Mouse (Mus musculus) MEL (cell line): Measurements from ENCODE around the gene Schip1.

Source experiments
- CTCF ChIP-seq, 3 experiments: IDR thresholded peaks in 2 of 3; conservative IDR thresholded peaks in 1 of 3; 2 replicates each; pipeline ENCODE4 v1.5.1; 2011 to 2012; ENCODE audit warnings: low read length in 3 of 3, low read depth in 2 of 3, mild to moderate bottlenecking in 2 of 3, improper control_type of control experiment in 1 of 3, inconsistent platforms in 1 of 3, mixed read lengths in 1 of 3, moderate library complexity in 1 of 3; ENCODE audit not compliant: control insufficient read depth in 1 of 3, insufficient read depth in 1 of 3, poor library complexity in 1 of 3, severe bottlenecking in 1 of 3
- E2F4 ChIP-seq: IDR thresholded peaks from 2 replicates; pipeline ENCODE4 v1.6.1; 2011; ENCODE audit warnings: low read depth, low read length, improper control_type of control experiment, borderline replicate concordance
- ELF1 ChIP-seq: IDR thresholded peaks from 2 replicates; pipeline ENCODE4 v1.6.1; 2014; ENCODE audit warnings: low read depth, mild to moderate bottlenecking, inconsistent platforms, low read length, improper control_type of control experiment, moderate library complexity
- EP300 ChIP-seq, 2 experiments: IDR thresholded peaks; 2 replicates each; pipeline ENCODE4 v1.6.1; 2011; ENCODE audit warnings: improper control_type of control experiment in 2 of 2, low read length in 2 of 2, low read depth in 1 of 2, mild to moderate bottlenecking in 1 of 2
- GATA1 ChIP-seq: IDR thresholded peaks from 2 replicates; pipeline ENCODE4 v1.6.1; 2011; ENCODE audit warnings: low read depth, low read length, improper control_type of control experiment
- HCFC1 ChIP-seq: IDR thresholded peaks from 2 replicates; pipeline ENCODE4 v1.6.1; 2012; ENCODE audit warnings: low read depth, mild to moderate bottlenecking, inconsistent platforms, low read length, improper control_type of control experiment, moderate library complexity
- MAFK ChIP-seq: IDR thresholded peaks from 2 replicates; pipeline ENCODE4 v1.6.1; 2011; ENCODE audit warnings: low read depth, mild to moderate bottlenecking, low read length, improper control_type of control experiment, borderline replicate concordance
- MYC ChIP-seq: IDR thresholded peaks from 2 replicates; pipeline ENCODE4 v1.6.1; 2011; ENCODE audit warnings: low read depth, mild to moderate bottlenecking, low read length, improper control_type of control experiment, moderate library complexity
- POLR2A ChIP-seq, 2 experiments: IDR thresholded peaks; 2 replicates each; pipeline ENCODE4 v1.6.1; 2011 to 2012; ENCODE audit warnings: low read length in 2 of 2, mild to moderate bottlenecking in 2 of 2, control low read depth in 1 of 2, improper control_type of control experiment in 1 of 2, low read depth in 1 of 2, moderate library complexity in 1 of 2; ENCODE audit not compliant: control insufficient read depth in 1 of 2, insufficient read depth in 1 of 2, poor library complexity in 1 of 2
- SMC3 ChIP-seq: IDR thresholded peaks from 2 replicates; pipeline ENCODE4 v1.6.1; 2011; ENCODE audit warnings: low read depth, low read length, improper control_type of control experiment
- TBP ChIP-seq: IDR thresholded peaks from 2 replicates; pipeline ENCODE4 v1.8.0; 2011; ENCODE audit warnings: low read depth, low read length, improper control_type of control experiment
- TCF12 ChIP-seq: IDR thresholded peaks from 2 replicates; pipeline ENCODE4 v1.6.1; 2014; ENCODE audit warnings: low read depth, mild to moderate bottlenecking, inconsistent platforms, low read length, improper control_type of control experiment, moderate library complexity
- UBTF ChIP-seq: IDR thresholded peaks from 2 replicates; pipeline ENCODE4 v1.6.1; 2012; ENCODE audit warnings: low read depth, mild to moderate bottlenecking, inconsistent platforms, low read length, improper control_type of control experiment, moderate library complexity, borderline replicate concordance; ENCODE audit not compliant: insufficient read depth
- USF1 ChIP-seq: IDR thresholded peaks from 2 replicates; pipeline ENCODE4 v1.6.1; 2014; ENCODE audit warnings: low read depth, mild to moderate bottlenecking, inconsistent platforms, low read length, improper control_type of control experiment, moderate library complexity

GRCm38 (mm10) chr3:68517236-68517635, 452.6 kb downstream of the Schip1 start:
- TF ChIP-seq UBTF, result no peak
- TF ChIP-seq CTCF (IDR thresholded peaks at IDR 0.05 in 2 of 3, conservative IDR thresholded peaks at IDR 0.05 in 1 of 3; ENCODE audit: control insufficient read depth in 1 of 3, insufficient read depth in 1 of 3, low read depth in 2 of 3, low read length in 3 of 3, poor library complexity in 1 of 3, severe bottlenecking in 1 of 3), result no peak
- no peak for TF ChIP-seq POLR2A (IDR thresholded peaks at IDR 0.05; ENCODE audit: control insufficient read depth in 1 of 2, insufficient read depth in 1 of 2, low read depth in 1 of 2, low read length in 2 of 2, poor library complexity in 1 of 2)
- no peak for TF ChIP-seq USF1
- no peak for TF ChIP-seq EP300 (IDR thresholded peaks at IDR 0.05; ENCODE audit: low read depth in 1 of 2, low read length in 2 of 2)
- no peak for TF ChIP-seq TBP
- TF ChIP-seq MAFK, result no peak
- no peak for TF ChIP-seq ELF1
- no peak for TF ChIP-seq TCF12
- no peak for TF ChIP-seq HCFC1
- no peak for TF ChIP-seq MYC
- TF ChIP-seq GATA1, result no peak
- TF ChIP-seq E2F4, result no peak
- no peak for TF ChIP-seq SMC3
